Mouse (Mus musculus) kidney, adult 2 months (tissue): ENCODE data around the gene Trpv6. TPM values are rescaled to one million over a fixed set of nuclear protein-coding genes. Genes with fewer than 3 reads are reported as not detected.
A peak's percentile ranks its signal among the peaks of the same experiment; 100 is the strongest.

Experiments
- DNase-seq: peaks from one replicate; pipeline ENCODE4 v3.0.0; 2021
- H3K27ac ChIP-seq: fragments of 200-500 bp; 2 replicates; pipeline ENCODE4 v1.5.1; 2012; ENCODE audit warnings: low read depth, low read length, control low read depth, inconsistent platforms; ENCODE audit not compliant: insufficient read depth
- H3K27me3 ChIP-seq: fragments of 200-500 bp; replicated peaks from 2 replicates; pipeline ENCODE4 v1.6.1; 2012; ENCODE audit warnings: mild to moderate bottlenecking, moderate library complexity, low read length, inconsistent platforms; ENCODE audit not compliant: control insufficient read depth, insufficient read depth
- H3K36me3 ChIP-seq: fragments of 200-500 bp; 2 replicates; pipeline ENCODE4 v1.6.1; 2012; ENCODE audit warnings: mild to moderate bottlenecking, moderate library complexity, low read length, inconsistent platforms; ENCODE audit not compliant: control insufficient read depth, insufficient read depth
- H3K4me1 ChIP-seq: fragments of 200-500 bp; 2 replicates; pipeline ENCODE4 v1.6.1; 2011; ENCODE audit warnings: low read length; ENCODE audit not compliant: control insufficient read depth, insufficient read depth
- H3K4me3 ChIP-seq: fragments of 200-500 bp; 2 replicates; pipeline ENCODE4 v1.5.1; 2011; ENCODE audit warnings: mild to moderate bottlenecking, low read depth, low read length, control low read depth; ENCODE audit not compliant: insufficient read depth
- CTCF ChIP-seq: fragments of 200-500 bp; conservative IDR thresholded peaks from 2 replicates; pipeline ENCODE4 v1.5.1; 2011; ENCODE audit warnings: low read depth, mild to moderate bottlenecking, control low read depth, low read length, moderate library complexity, mixed read lengths; ENCODE audit not compliant: insufficient read depth, insufficient read length
- POLR2A ChIP-seq: fragments of 200-500 bp; IDR thresholded peaks from one replicate; pipeline ENCODE4 v1.6.1; 2011; ENCODE audit warnings: low read depth, low read length, control low read depth
- WGBS: fragments of 180-500 bp; shearing (Covaris S2); methylation state at CpG from one replicate; pipeline ENCODE4 v1.1.7; 2018; 5-methylcytosine and 5-hydroxymethylcytosine counted together
- polyA plus RNA-seq: library from polyadenylated mRNA; depleted of rRNA; stranded (reverse); fragments of >200 nt; gene quantifications from 2 replicates; pipeline ENCODE4 v1.2.3, GENCODE M21; 2012; rRNA removed

Gene Trpv6
- polyA plus RNA-seq, 1 experiment: 0.72 TPM

DNA sequence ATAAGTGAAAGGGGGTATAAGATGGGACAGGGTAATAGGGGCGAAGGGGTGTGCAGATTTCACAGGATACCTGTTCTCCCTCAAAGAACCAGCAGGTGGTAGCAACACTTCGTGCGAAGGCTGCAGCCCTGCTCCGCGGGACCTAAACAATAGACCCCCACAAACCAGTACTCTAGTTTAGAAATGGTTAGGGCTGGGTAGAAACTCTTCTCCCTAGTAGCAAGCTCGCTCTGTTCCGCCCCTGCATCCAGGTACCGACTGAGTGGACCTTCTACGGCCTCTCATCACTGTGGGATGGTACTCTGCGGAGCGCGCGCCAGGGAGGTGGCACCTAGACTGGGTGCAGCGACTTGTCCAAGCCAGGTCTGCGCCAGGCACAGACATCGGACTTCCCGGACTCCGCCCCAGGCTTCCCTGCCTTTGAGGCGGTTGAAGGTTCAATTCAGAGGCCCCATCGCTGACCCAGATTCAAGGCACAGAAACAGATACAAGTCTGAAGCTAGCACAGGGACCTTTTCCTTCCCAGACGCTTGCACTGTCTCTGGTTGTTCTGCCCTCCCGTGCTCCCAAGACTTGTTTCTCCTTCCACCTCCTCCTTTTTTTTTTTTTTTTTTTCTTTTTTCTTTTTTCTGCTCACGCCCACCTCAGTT is 31.7 kb downstream of the Trpv6 start:
- Histone ChIP-seq H3K27ac (no peak overlapping the region), H3K4me3 (peak overlapping the region; percentile 82), H3K36me3 (no peaks in the 10 kb centered on the region), H3K27me3 (no peaks in the 10 kb centered on the region), H3K4me1 (no peaks in the 10 kb centered on the region)
- TF ChIP-seq POLR2A: no peak
- peak; percentile 52; the same call in 1 of the 2 replicates for TF ChIP-seq CTCF
- peak; percentile 37 for DNase-seq
- under 1% methylated on average over 23 of the region's 23 CpGs for WGBS

DNA sequence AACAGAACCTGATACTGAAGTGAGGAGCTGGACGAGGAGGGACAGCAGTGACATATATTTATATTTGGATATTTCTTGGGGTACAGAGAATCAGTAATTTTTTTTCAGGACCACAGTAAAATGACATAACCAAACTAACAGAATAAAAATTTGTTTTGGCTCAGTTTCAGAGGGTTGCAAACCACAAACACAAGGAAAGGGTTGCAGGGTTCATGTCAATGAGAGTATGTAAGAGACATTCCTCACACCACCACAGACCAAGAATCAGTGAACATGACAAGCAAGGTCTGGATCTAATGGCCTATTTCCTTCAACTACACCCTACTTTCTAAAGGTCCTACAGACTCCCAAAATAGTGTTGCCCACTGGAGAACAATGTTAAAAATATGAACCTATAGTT is 54.0 kb downstream of the Trpv6 start:
- no peak overlapping the region for H3K4me3 ChIP-seq
- H3K4me1 ChIP-seq: no peaks in the 10 kb centered on the region
- TF ChIP-seq POLR2A (no peak), CTCF (no peak)
- H3K36me3 ChIP-seq: no peaks in the 10 kb centered on the region
- WGBS: 84% methylated on average over 1 of the region's 1 CpGs
- H3K27me3 ChIP-seq: no peaks in the 10 kb centered on the region; the same call in 1 of the 2 replicates
- H3K27ac ChIP-seq: no peak overlapping the region
- DNase-seq: no peak

GRCm38 (mm10) chr6:41581295-41581694 is 54.9 kb downstream of the Trpv6 start:
- TF ChIP-seq POLR2A: no peak
- TF ChIP-seq CTCF: no peak
- Histone ChIP-seq H3K4me1 (no peaks in the 10 kb centered on the region), H3K27me3 (no peaks in the 10 kb centered on the region; the same call in 1 of the 2 replicates), H3K4me3 (no peak overlapping the region), H3K36me3 (no peaks in the 10 kb centered on the region), H3K27ac (no peak overlapping the region)
- 59% methylated on average over 7 of the region's 7 CpGs for WGBS
- DNase-seq: no peak

DNA sequence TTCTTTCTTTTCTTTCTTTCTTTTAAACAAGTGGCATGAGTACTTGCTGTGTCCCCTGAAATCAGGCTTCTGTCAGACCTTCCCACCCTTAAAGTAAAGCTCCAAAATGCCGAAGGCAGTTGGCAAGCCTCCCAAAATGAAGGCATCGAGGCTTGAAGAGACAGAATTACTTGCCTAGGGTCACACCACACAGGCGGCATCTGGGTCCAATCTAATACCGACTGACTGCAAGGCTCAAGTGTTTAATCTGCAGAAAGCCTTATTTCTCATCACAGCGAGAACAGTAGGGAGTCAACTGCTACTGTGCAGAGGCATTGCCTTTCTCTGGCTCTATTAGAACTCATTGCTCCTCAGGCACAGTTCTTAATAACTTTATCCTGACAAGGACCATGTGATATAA is 58.9 kb downstream of the Trpv6 start:
- Histone ChIP-seq H3K4me3 (no peak overlapping the region), H3K27ac (no peak overlapping the region), H3K36me3 (no peaks in the 10 kb centered on the region), H3K4me1 (no peaks in the 10 kb centered on the region), H3K27me3 (no peaks in the 10 kb centered on the region; the same call in 1 of the 2 replicates)
- no peak for DNase-seq
- TF ChIP-seq POLR2A (no peak), CTCF (no peak)
- 34% methylated on average over 5 of the region's 5 CpGs for WGBS

GRCm38 (mm10) chr6:41576526-41577097 is 59.6 kb downstream of the Trpv6 start:
- 37% methylated on average over 5 of the region's 5 CpGs for whole genome bisulfite sequencing
- DNase-seq: no peak
- no peak for TF ChIP-seq POLR2A

More at GRCm38 (mm10) chr6:41576526-41577097, 59.6 kb downstream of the Trpv6 start:
- Histone ChIP-seq H3K4me3 (no peak overlapping the region), H3K36me3 (no peaks in the 10 kb centered on the region), H3K4me1 (no peaks in the 10 kb centered on the region), H3K27me3 (no peaks in the 10 kb centered on the region; the same call in 1 of the 2 replicates), H3K27ac (no peak overlapping the region)

Other genes with a start within 250 kb of the Trpv6 start
- not detected in 2 replicates for gene Gm5771, start 244.0 kb downstream of the Trpv6 start, polyA plus RNA-seq
- gene Gm10334, start 190.3 kb downstream of the Trpv6 start, polyA plus RNA-seq: not detected in 2 replicates
- gene Prss1, start 177.5 kb downstream of the Trpv6 start, polyA plus RNA-seq: not detected in 2 replicates
- gene Prss2, start 114.6 kb downstream of the Trpv6 start, polyA plus RNA-seq: not detected in 2 replicates
- gene Ephb6, start 30.9 kb downstream of the Trpv6 start, polyA plus RNA-seq: 4.0 and 5.6 TPM in 2 replicates
- gene Trpv5, start 44.4 kb upstream of the Trpv6 start, polyA plus RNA-seq: 6.6 and 12.4 TPM in 2 replicates
- gene Llcfc1, start 48.0 kb upstream of the Trpv6 start, polyA plus RNA-seq: 0.75 and 0.99 TPM in 2 replicates
- 0.04 and 0.13 TPM in 2 replicates for gene Kel, start 67.9 kb upstream of the Trpv6 start, polyA plus RNA-seq
- gene Olfr459, start 138.8 kb upstream of the Trpv6 start, polyA plus RNA-seq: not detected in 2 replicates
- not detected in 2 replicates for gene Pip, start 211.1 kb upstream of the Trpv6 start, polyA plus RNA-seq
- not detected in 2 replicates for gene Sval2, start 216.6 kb upstream of the Trpv6 start, polyA plus RNA-seq